Mouse (Mus musculus): ENCODE results near the gene Zfp3. TPM values are rescaled to one million over a fixed set of nuclear protein-coding genes. Genes with fewer than 3 reads are reported as not detected.

The Zfp3 gene
- total RNA-seq (2018; cell fraction: chromatin; rRNA removed) = 10 to 100 TPM in 8 of 26 experiments, 1 to 10 TPM in 16, under 1 TPM in 2; 0.58 to 21.9 (median 5.1) TPM
- 1 to 10 TPM in 21 of 26 experiments, under 1 TPM in 5; 0.61 to 5.6 (median 3.6) TPM for total RNA-seq (2018; cell fraction: cytosol; rRNA removed)
- 10 to 100 TPM in 7 of 26 experiments, 1 to 10 TPM in 14, under 1 TPM in 3, not detected in 2; 0.64 to 16.7 (median 3.8) TPM for total RNA-seq (2018; cell fraction: nucleus; rRNA removed)
- polyA plus RNA-seq (2018) = 3.6 to 4.3 TPM (median 3.6 TPM) in 3 replicates

GRCm38 (mm10) chr11:70763936-70764808 lies at the start of gene Zfp3:
Gene Zfp3 (plus strand): TSS chr11:70764209.
- WGBS (ENCODE audit: missing documents) = 2% methylated on average over 74 of the region's 78 CpGs
- Histone ChIP-seq H3K36me3 (ENCODE audit: inconsistent target) (no peaks in the 10 kb centered on the region), H3K27ac (peak within 1 kb of the TSS; percentile 28; the same call in 1 of the 2 replicates)

DNA sequence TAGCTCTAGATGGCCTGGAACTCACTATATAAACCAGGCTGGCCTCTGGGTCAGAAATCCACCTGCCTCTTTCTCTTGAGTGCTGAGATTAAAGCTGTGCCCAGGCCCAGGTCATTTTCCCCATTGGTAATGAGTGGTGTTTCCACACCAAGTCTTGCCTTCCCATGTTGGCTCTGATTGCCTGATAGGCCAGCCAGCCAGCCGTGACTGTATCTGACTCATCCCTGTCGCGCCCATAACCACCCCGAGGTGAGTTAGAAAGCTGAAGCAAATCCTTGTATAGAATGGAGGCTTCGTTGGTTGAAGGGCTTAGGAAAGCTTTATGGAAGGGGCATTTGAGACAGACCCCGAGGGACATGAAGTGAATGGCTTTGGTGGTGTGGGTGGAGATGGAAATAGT lies 48.2 kb upstream of the Zfp3 start:
- H3K27ac ChIP-seq = no peak overlapping the region
- peaks cover 68% of the 10 kb centered on the region for H3K36me3 ChIP-seq (ENCODE audit: inconsistent target)
- no peak overlapping the region for H3K4me3 ChIP-seq (ENCODE audit: inconsistent target)
- H3K79me2 ChIP-seq (ENCODE audit: inconsistent target) = no peaks in the 10 kb centered on the region
- 86% methylated on average over 6 of the region's 6 CpGs for WGBS (ENCODE audit: missing documents)

More at GRCm38 (mm10) chr11:70763936-70764808, at the start of gene Zfp3:
- H3K79me2 ChIP-seq (ENCODE audit: inconsistent target) = peaks cover 4% of the 10 kb centered on the region; the same call in 1 of the 2 replicates
- H3K4me3 ChIP-seq (ENCODE audit: inconsistent target) = peak within 1 kb of the TSS; percentile 56

GRCm38 (mm10) chr11:70718481-70718880 lies 45.5 kb upstream of the Zfp3 start:
- Histone ChIP-seq H3K4me3 (ENCODE audit: inconsistent target) (no peak overlapping the region), H3K27ac (no peak overlapping the region), H3K79me2 (ENCODE audit: inconsistent target) (no peaks in the 10 kb centered on the region; the same call in 1 of the 2 replicates), H3K36me3 (ENCODE audit: inconsistent target) (peaks cover 43% of the 10 kb centered on the region; the same call in 1 of the 2 replicates)
- 94% methylated on average over 5 of the region's 5 CpGs for WGBS (ENCODE audit: missing documents)

- H3K36me3 ChIP-seq (ENCODE audit: inconsistent target) = peaks cover 55% of the 10 kb centered on the region
- no peaks in the 10 kb centered on the region; the same call in 1 of the 2 replicates for H3K79me2 ChIP-seq (ENCODE audit: inconsistent target)
- WGBS (ENCODE audit: missing documents) = 2% methylated on average over 3 of the region's 3 CpGs
- no peak overlapping the region for H3K4me3 ChIP-seq (ENCODE audit: inconsistent target)
- H3K27ac ChIP-seq = peak overlapping the region; percentile 91
These were observed 43.4 kb upstream of the Zfp3 start for GRCm38 (mm10) chr11:70720567-70720966.

GRCm38 (mm10) chr11:70721072-70721471 lies 42.9 kb upstream of the Zfp3 start:
- Histone ChIP-seq H3K36me3 (ENCODE audit: inconsistent target) (peaks cover 55% of the 10 kb centered on the region), H3K27ac (peak overlapping the region; percentile 91), H3K4me3 (ENCODE audit: inconsistent target) (no peak overlapping the region), H3K79me2 (ENCODE audit: inconsistent target) (no peaks in the 10 kb centered on the region; the same call in 1 of the 2 replicates)
- WGBS (ENCODE audit: missing documents) = 82% methylated on average over 3 of the region's 3 CpGs

DNA sequence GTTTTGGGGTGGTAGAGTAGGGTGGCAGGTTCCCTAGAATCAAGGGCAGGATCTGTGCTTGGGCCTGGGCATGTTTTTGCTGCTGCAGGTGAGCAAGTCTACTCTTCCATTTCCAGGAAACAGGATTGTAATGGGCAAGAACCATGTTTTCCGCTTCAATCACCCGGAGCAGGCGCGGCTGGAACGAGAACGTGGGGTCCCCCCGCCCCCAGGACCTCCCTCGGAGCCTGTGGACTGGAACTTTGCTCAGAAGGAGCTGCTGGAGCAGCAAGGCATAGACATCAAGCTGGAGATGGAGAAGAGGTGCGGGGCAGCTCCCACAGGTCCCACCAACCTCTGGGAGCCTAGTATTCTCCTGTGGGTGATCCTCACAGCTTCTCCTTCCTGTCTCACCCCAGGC lies 39.3 kb upstream of the Zfp3 start:
- H3K4me3 ChIP-seq (ENCODE audit: inconsistent target) = no peak overlapping the region
- 90% methylated on average over 9 of the region's 9 CpGs for WGBS (ENCODE audit: missing documents)
- H3K36me3 ChIP-seq (ENCODE audit: inconsistent target) = peaks cover 48% of the 10 kb centered on the region
- no peaks in the 10 kb centered on the region; the same call in 1 of the 2 replicates for H3K79me2 ChIP-seq (ENCODE audit: inconsistent target)
- no peak overlapping the region for H3K27ac ChIP-seq

DNA sequence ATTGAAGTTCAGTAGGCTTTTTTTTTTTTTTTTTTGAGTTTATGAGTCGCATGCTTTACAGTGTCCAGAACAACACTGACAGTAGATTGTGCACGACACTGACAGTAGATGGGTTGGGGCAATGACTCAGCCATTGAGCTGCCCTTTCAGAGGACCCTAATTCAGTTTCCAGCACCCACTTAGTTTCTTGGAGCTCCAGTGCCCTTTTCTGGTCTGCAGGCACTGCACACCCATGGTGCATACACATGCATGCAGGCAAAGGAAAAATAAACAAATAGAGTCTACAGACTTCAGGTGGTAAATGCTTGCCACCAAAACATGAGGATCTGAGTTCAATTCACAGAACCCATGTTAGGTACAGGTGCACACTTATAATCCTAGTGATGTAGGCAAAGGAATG lies 37.4 kb upstream of the Zfp3 start:
- no peaks in the 10 kb centered on the region; the same call in 1 of the 2 replicates for H3K79me2 ChIP-seq (ENCODE audit: inconsistent target)
- 90% methylated on average over 2 of the region's 2 CpGs for WGBS (ENCODE audit: missing documents)
- H3K36me3 ChIP-seq (ENCODE audit: inconsistent target) = peaks cover 48% of the 10 kb centered on the region
- H3K27ac ChIP-seq = no peak overlapping the region
- H3K4me3 ChIP-seq (ENCODE audit: inconsistent target) = no peak overlapping the region

DNA sequence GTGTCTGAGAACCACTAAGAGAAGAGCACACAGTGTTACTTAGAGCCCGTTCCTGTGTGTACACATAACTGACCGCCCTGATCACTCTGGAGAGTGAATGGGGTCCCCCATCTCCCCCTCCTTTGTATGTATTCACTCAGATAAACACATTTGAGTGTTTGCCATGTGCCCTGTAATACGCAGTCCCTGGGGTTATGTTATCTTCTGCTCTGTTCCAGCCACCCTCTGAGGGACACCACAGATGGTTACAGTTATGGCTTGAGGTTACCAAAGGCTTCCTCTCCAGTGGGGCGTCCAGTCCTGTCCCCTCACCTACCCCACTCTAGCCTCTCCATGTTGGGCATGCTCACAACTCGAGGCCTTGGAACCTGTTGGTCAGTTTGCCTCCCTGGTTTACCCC lies 36.6 kb upstream of the Zfp3 start:
- Histone ChIP-seq H3K4me3 (ENCODE audit: inconsistent target) (no peak overlapping the region), H3K36me3 (ENCODE audit: inconsistent target) (peaks cover 48% of the 10 kb centered on the region), H3K27ac (no peak overlapping the region), H3K79me2 (ENCODE audit: inconsistent target) (no peaks in the 10 kb centered on the region)
- 86% methylated on average over 5 of the region's 5 CpGs for WGBS (ENCODE audit: missing documents)

- H3K36me3 ChIP-seq (ENCODE audit: inconsistent target) = peaks cover 26% of the 10 kb centered on the region
- no peaks in the 10 kb centered on the region for H3K79me2 ChIP-seq (ENCODE audit: inconsistent target)
- H3K27ac ChIP-seq = no peak overlapping the region
- 79% methylated on average over 9 of the region's 9 CpGs for WGBS (ENCODE audit: missing documents)
- no peak overlapping the region for H3K4me3 ChIP-seq (ENCODE audit: inconsistent target)
These were observed 33.5 kb upstream of the Zfp3 start for GRCm38 (mm10) chr11:70730427-70731038.

DNA sequence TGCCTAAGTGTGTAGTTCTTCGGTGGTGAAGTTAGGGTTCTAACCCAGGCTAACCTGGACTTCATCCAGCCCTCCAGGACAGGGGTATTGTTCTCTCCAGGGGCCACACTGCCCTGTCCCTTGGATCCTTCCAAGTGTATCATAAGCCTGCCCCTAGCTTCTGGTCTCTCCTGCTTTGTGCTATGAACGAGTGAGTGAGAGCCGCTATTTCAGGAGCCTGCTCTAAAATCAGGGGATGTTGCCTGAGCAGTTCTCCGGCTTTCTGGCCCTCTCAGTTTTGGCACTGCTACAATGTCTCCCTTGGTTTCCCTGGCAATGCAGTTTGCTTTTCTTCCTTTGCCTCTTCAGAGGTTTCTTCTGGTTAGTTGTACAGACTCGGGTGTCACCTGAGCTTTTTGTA lies 32.8 kb upstream of the Zfp3 start:
- WGBS (ENCODE audit: missing documents) = 91% methylated on average over 5 of the region's 5 CpGs
- no peaks in the 10 kb centered on the region for H3K79me2 ChIP-seq (ENCODE audit: inconsistent target)
- peaks cover 20% of the 10 kb centered on the region; the same call in 1 of the 2 replicates for H3K36me3 ChIP-seq (ENCODE audit: inconsistent target)
- H3K27ac ChIP-seq = no peak overlapping the region
- H3K4me3 ChIP-seq (ENCODE audit: inconsistent target) = no peak overlapping the region

DNA sequence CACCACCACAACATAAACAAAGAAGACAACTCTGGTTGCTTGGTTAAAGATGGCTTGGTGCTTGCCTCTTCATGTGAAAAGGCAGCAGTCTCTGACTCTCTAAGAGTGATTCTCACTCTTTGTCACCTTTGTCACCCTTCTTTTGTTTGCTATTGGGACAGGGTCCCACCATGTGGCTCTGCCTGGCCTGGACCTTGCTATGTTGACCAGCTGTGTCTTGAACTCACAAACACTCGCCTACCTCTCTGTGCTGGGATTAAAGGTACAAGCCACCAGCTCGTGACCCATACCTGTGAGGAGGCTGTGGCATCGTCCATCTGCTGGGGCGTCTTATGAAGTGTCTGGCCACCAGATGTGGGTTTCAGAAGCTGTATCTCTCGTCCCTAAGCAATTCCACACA lies 30.8 kb upstream of the Zfp3 start:
- H3K27ac ChIP-seq = no peak overlapping the region
- no peak overlapping the region for H3K4me3 ChIP-seq (ENCODE audit: inconsistent target)
- H3K79me2 ChIP-seq (ENCODE audit: inconsistent target) = no peaks in the 10 kb centered on the region
- H3K36me3 ChIP-seq (ENCODE audit: inconsistent target) = no peaks in the 10 kb centered on the region
- 93% methylated on average over 5 of the region's 5 CpGs for WGBS (ENCODE audit: missing documents)

DNA sequence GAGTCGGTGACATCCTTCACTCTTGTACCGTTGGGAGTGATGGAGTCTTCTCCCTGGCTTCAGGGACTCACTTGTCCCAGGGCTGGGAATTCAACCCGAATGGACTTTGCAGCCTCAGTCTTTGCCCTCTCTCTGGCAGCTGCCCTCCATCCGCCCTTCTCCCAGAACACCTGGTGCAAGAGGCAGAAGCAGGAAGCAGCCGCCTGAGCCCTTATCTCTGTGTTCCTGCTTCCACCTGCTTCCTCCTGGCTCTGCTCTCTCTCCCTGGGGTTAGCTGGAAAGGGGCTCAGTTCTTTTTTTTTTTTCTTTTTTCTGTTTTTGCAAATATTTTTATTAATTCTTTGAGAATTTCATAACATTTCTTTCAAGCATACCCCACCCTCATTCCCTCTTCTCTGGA lies 26.3 kb upstream of the Zfp3 start:
- Histone ChIP-seq H3K79me2 (ENCODE audit: inconsistent target) (no peaks in the 10 kb centered on the region), H3K4me3 (ENCODE audit: inconsistent target) (no peak overlapping the region), H3K36me3 (ENCODE audit: inconsistent target) (no peaks in the 10 kb centered on the region), H3K27ac (no peak overlapping the region)
- WGBS (ENCODE audit: missing documents) = 16% methylated on average over 5 of the region's 5 CpGs

DNA sequence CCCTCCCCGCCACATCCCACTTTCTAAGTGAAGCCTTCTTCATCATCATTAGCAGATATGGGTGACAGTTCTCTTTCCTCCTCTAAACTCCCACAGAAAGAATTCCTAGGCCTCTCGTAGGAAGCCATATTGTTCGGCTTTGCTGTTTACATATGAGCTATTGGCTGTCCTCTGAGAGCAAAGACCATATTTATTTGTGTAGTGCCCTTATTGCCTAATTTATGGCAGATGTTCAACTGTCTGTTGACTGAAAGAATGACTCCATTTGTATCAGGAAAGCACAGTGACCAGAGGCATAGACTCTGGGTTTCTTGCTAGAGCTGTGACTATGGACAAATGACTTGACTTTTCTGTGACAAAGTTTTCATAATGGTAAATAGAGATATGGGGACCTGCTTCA lies 22.4 kb upstream of the Zfp3 start:
- H3K27ac ChIP-seq = no peak overlapping the region
- H3K4me3 ChIP-seq (ENCODE audit: inconsistent target) = no peak overlapping the region
- no peaks in the 10 kb centered on the region for H3K79me2 ChIP-seq (ENCODE audit: inconsistent target)
- 97% methylated on average over 3 of the region's 3 CpGs for WGBS (ENCODE audit: missing documents)
- H3K36me3 ChIP-seq (ENCODE audit: inconsistent target) = no peaks in the 10 kb centered on the region

- no peak overlapping the region for H3K4me3 ChIP-seq (ENCODE audit: inconsistent target)
- no peak overlapping the region for H3K27ac ChIP-seq
- no peaks in the 10 kb centered on the region for H3K36me3 ChIP-seq (ENCODE audit: inconsistent target)
- no peaks in the 10 kb centered on the region for H3K79me2 ChIP-seq (ENCODE audit: inconsistent target)
- WGBS (ENCODE audit: missing documents) = 98% methylated on average over 6 of the region's 7 CpGs
These were observed 21.9 kb upstream of the Zfp3 start for GRCm38 (mm10) chr11:70742117-70742516.
